Mouse (Mus musculus): ENCODE measurements around the gene Cmtm1. TPM values are rescaled to one million over a fixed set of nuclear protein-coding genes. Genes with fewer than 3 reads are reported as not detected.
"Not testable (repeated sequence)": the region's sequence is repeated elsewhere in the genome, so short reads cannot be mapped to it uniquely, and the experiment has no call there.

The Cmtm1 gene
- polyA plus RNA-seq, 1 experiment from 2014 or later: not detected

DNA sequence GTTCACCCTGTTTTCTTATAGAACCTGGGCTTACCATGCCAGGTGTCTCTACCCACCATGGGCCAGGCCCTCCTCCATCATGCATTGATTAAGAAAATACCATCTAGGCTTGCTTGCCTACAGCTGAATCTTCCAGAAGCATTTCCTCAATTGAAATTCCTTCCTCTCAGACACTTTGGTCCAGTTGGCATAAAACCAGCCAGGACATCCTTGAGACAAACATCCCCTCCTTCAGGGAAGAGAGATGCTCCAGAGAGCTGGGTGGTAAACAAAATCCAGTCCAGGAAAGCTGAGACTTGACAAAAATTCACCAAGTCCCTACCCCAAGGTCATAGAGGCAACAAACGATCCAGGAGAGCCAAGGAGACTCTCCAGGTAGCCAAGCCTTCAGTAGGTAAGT lies 24.3 kb upstream of the Cmtm1 start:
- Histone ChIP-seq H3K4me1 (replicated peaks; ENCODE audit: control insufficient read depth, insufficient read depth, low read length) (no peaks in the 10 kb centered on the region), H3K4me3 (ENCODE audit: low read depth, low read length) (no peak overlapping the region), H3K36me3 (ENCODE audit: control insufficient read depth, insufficient read depth, low read length) (no peaks in the 10 kb centered on the region), H3K4me2 (ENCODE audit: low read depth, low read length, severe bottlenecking) (no peak overlapping the region), H3K9me3 (ENCODE audit: control insufficient read depth, low read length) (no peaks in the 10 kb centered on the region), H3K27ac (ENCODE audit: low read depth, low read length) (no peak overlapping the region), H3K27me3 (ENCODE audit: control insufficient read depth, insufficient read depth, low read length) (no peaks in the 10 kb centered on the region), H3K9ac (ENCODE audit: low read length) (no peak overlapping the region)
- DNase-seq (ENCODE audit: low spot score): no peak
- no peak for ATAC-seq (replicated peaks; ENCODE audit: low FRiP score)
- 68% methylated on average over 1 of the region's 1 CpGs for WGBS

DNA sequence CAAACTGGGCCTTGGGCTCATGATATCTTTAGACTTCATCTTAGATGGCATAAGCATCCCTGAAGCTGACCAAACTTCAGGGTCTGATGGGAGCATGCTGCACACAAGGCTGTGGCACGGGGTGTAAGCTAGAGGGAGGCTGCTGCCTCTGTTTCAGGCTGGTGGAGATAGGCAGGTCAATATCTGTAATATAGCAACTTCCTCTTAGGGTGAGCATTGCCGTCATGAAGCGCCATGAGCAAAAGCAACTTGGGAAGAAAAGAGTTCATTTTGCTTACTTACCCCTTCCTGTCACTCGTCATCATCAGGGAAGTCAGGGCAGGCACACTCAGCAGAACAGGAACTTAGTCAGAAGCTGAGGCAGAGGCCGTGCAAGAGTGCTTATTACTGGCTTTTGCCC lies 23.8 kb upstream of the Cmtm1 start:
- H3K27ac ChIP-seq (ENCODE audit: low read depth, low read length): no peak overlapping the region
- 85% methylated on average over 5 of the region's 5 CpGs for WGBS
- no peak overlapping the region for H3K9ac ChIP-seq (ENCODE audit: low read length)
- DNase-seq (ENCODE audit: low spot score) (no peak), ATAC-seq (replicated peaks; ENCODE audit: low FRiP score) (no peak)
- H3K36me3 ChIP-seq (ENCODE audit: control insufficient read depth, insufficient read depth, low read length): no peaks in the 10 kb centered on the region
- no peak overlapping the region for H3K4me2 ChIP-seq (ENCODE audit: low read depth, low read length, severe bottlenecking)
- no peaks in the 10 kb centered on the region for H3K9me3 ChIP-seq (ENCODE audit: control insufficient read depth, low read length)
- no peaks in the 10 kb centered on the region for H3K27me3 ChIP-seq (ENCODE audit: control insufficient read depth, insufficient read depth, low read length)
- no peaks in the 10 kb centered on the region for H3K4me1 ChIP-seq (replicated peaks; ENCODE audit: control insufficient read depth, insufficient read depth, low read length)
- no peak overlapping the region for H3K4me3 ChIP-seq (ENCODE audit: low read depth, low read length)

DNA sequence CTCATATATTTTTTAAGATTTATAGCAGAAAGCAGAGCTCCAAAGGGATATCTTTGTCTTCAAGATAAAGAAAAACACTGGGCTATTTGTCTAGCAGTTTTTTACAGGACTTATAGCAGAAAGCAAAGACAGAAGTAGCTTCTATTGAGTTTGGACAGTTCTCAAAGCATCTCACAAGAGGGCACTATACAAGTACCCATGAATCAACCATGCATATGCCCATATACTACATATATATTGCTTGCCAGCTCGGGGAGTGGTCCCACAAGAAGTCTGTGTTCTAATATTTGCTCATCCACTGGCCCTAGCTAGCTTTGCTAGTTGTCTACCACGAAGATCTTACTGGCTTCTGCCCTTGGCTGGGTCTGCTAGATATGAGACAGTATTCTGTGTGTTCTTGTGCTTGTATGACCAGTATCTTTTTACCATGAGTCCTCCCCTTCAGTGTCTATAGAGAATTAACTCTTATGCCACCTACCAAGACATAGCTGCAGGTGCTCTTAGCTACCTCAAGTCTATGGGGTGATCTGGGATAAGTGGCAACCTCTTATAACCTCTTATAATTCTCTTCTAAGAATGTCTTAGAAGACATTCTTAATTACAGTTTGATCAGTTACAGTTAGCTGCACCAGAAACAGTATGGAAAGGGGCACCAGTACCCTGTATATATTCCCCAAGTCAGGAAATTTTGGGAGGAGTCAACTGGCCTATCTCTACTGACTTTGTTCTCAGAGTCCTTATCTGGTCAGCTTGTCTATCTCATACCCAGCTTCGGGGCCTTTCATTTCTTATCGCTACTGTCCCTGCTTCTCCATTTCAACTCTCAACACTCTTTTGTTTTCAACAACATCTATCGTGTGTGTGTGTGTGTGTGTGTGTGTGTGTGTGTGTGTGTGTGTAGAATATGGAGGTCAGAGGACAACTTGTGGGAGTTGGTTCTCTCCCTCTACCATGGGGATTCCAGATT lies 23.0 kb upstream of the Cmtm1 start:
- Histone ChIP-seq H3K4me2 (ENCODE audit: low read depth, low read length, severe bottlenecking) (no peak overlapping the region), H3K36me3 (ENCODE audit: control insufficient read depth, insufficient read depth, low read length) (no peaks in the 10 kb centered on the region), H3K4me3 (ENCODE audit: low read depth, low read length) (no peak overlapping the region), H3K4me1 (replicated peaks; ENCODE audit: control insufficient read depth, insufficient read depth, low read length) (no peaks in the 10 kb centered on the region), H3K9me3 (ENCODE audit: control insufficient read depth, low read length) (no peaks in the 10 kb centered on the region), H3K27ac (ENCODE audit: low read depth, low read length) (no peak overlapping the region), H3K9ac (ENCODE audit: low read length) (no peak overlapping the region), H3K27me3 (ENCODE audit: control insufficient read depth, insufficient read depth, low read length) (no peaks in the 10 kb centered on the region)
- DNase-seq (ENCODE audit: low spot score) (no peak), ATAC-seq (replicated peaks; ENCODE audit: low FRiP score) (no peak)
- 81% methylated on average over 5 of the region's 5 CpGs for WGBS

DNA sequence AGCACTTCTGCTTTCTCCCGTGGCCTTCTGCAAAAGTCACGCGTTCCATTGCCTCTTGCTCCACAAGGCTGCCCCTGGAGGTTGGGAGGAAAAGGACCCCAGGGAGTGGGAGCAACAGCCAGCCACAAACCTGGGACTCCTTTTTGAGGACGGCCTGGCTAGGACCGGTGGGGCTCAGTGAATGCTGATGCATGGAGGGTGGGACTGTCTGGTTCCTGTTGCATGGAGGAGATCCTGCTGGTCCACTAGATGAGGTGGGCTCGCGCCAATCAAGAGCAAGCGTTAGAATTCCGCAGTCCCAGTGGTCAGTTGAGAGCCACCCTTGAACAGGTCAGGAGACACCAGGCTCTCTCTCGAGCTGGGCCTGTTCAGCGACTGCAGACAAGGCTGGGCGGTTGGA lies 12.0 kb upstream of the Cmtm1 start, which contains the start of gene Cmtm2b:
Gene Cmtm2b, plus strand, starts transcription at position 301 of the 400 bp plus-strand sequence.
- not testable (repeated sequence) for H3K4me2 ChIP-seq (ENCODE audit: low read depth, low read length, severe bottlenecking); ATAC-seq (replicated peaks; ENCODE audit: low FRiP score); DNase-seq (ENCODE audit: low spot score); H3K27me3 ChIP-seq (ENCODE audit: control insufficient read depth, insufficient read depth, low read length); H3K9ac ChIP-seq (ENCODE audit: low read length); H3K9me3 ChIP-seq (ENCODE audit: control insufficient read depth, low read length); H3K4me1 ChIP-seq (replicated peaks; ENCODE audit: control insufficient read depth, insufficient read depth, low read length); H3K36me3 ChIP-seq (ENCODE audit: control insufficient read depth, insufficient read depth, low read length); H3K4me3 ChIP-seq (ENCODE audit: low read depth, low read length); H3K27ac ChIP-seq (ENCODE audit: low read depth, low read length)
- 90% methylated on average over 12 of the region's 12 CpGs for WGBS

DNA sequence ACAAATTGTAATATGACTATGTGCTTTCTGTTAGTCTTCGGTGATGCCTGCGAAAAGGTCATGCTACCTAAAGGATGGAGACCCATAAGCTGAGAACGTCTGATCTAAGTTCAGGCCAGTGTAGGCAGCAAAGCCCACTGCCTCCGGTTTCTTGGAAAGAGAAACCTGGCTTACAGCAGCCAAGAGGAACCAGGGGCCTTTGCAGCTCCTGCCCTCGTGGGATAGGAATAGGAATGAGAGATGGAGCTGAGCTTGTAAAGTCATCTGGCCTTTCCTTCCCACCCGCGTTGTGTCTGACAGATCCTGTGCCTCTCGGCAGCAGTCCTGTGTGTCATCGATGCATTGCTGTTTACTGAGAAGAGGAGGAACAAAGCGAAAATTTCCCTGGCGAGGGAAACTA lies 11.3 kb upstream of the Cmtm1 start, which contains the start of gene Gm11020:
Gene Gm11020, plus strand, starts transcription at position 301 of the 400 bp plus-strand sequence.
- not testable (repeated sequence) for H3K9me3 ChIP-seq (ENCODE audit: control insufficient read depth, low read length); H3K9ac ChIP-seq (ENCODE audit: low read length); ATAC-seq (replicated peaks; ENCODE audit: low FRiP score); H3K27ac ChIP-seq (ENCODE audit: low read depth, low read length); DNase-seq (ENCODE audit: low spot score); H3K27me3 ChIP-seq (ENCODE audit: control insufficient read depth, insufficient read depth, low read length); H3K4me2 ChIP-seq (ENCODE audit: low read depth, low read length, severe bottlenecking); H3K36me3 ChIP-seq (ENCODE audit: control insufficient read depth, insufficient read depth, low read length); H3K4me1 ChIP-seq (replicated peaks; ENCODE audit: control insufficient read depth, insufficient read depth, low read length); H3K4me3 ChIP-seq (ENCODE audit: low read depth, low read length)
- WGBS: 89% methylated on average over 9 of the region's 11 CpGs

DNA sequence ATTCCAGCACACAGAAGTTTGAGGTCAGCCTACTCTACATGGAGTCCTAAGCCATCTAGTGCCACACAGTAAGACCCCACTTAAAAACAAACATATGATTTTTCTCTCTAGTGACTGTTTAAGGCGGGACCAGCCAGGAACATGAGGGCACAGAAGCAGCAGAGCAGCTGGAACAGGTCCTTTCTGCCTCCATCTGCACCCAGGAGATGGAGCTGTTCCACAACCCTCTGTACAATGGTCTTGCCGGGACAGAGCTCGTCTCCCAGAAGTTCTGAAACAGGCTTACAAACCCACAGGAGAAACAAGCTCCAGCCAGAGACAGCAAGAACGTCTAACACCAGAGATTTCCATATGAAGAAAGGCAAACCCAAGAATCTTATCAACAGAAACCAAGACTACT lies 3.4 kb upstream of the Cmtm1 start:
- H3K27ac ChIP-seq (ENCODE audit: low read depth, low read length): no peak overlapping the region
- no peaks in the 10 kb centered on the region for H3K9me3 ChIP-seq (ENCODE audit: control insufficient read depth, low read length)
- no peak overlapping the region for H3K4me3 ChIP-seq (ENCODE audit: low read depth, low read length)
- H3K27me3 ChIP-seq (ENCODE audit: control insufficient read depth, insufficient read depth, low read length): no peaks in the 10 kb centered on the region
- WGBS: 75% methylated on average over 4 of the region's 4 CpGs
- DNase-seq (ENCODE audit: low spot score) (no peak), ATAC-seq (replicated peaks; ENCODE audit: low FRiP score) (no peak)
- H3K4me1 ChIP-seq (replicated peaks; ENCODE audit: control insufficient read depth, insufficient read depth, low read length): no peaks in the 10 kb centered on the region
- no peak overlapping the region for H3K4me2 ChIP-seq (ENCODE audit: low read depth, low read length, severe bottlenecking)
- no peaks in the 10 kb centered on the region for H3K36me3 ChIP-seq (ENCODE audit: control insufficient read depth, insufficient read depth, low read length)
- H3K9ac ChIP-seq (ENCODE audit: low read length): no peak overlapping the region

DNA sequence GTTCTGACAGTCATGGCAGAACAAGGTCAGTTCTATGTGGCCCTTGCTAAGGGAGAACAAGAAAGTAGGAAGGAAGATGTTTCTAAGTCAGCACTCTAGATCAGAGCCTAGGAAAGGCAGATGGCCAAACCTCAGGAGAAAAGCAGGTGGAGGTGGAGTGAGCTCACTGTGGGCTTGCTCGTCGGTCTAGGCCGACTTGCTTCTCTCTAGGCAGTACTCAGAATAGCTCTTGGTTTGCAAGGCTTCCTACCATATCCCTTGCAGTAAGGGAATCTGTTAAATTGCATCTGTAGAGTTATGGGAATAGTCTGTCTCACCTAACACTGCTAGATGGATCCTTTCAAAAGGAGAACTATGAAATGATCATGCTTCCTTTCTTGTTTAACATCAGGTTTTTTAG lies 2.1 kb upstream of the Cmtm1 start:
- not testable (repeated sequence) for H3K9me3 ChIP-seq (ENCODE audit: control insufficient read depth, low read length); ATAC-seq (replicated peaks; ENCODE audit: low FRiP score); H3K4me2 ChIP-seq (ENCODE audit: low read depth, low read length, severe bottlenecking); H3K4me1 ChIP-seq (replicated peaks; ENCODE audit: control insufficient read depth, insufficient read depth, low read length); H3K36me3 ChIP-seq (ENCODE audit: control insufficient read depth, insufficient read depth, low read length); H3K27ac ChIP-seq (ENCODE audit: low read depth, low read length); H3K9ac ChIP-seq (ENCODE audit: low read length); H3K4me3 ChIP-seq (ENCODE audit: low read depth, low read length); DNase-seq (ENCODE audit: low spot score); H3K27me3 ChIP-seq (ENCODE audit: control insufficient read depth, insufficient read depth, low read length)
- WGBS: 95% methylated on average over 3 of the region's 3 CpGs

DNA sequence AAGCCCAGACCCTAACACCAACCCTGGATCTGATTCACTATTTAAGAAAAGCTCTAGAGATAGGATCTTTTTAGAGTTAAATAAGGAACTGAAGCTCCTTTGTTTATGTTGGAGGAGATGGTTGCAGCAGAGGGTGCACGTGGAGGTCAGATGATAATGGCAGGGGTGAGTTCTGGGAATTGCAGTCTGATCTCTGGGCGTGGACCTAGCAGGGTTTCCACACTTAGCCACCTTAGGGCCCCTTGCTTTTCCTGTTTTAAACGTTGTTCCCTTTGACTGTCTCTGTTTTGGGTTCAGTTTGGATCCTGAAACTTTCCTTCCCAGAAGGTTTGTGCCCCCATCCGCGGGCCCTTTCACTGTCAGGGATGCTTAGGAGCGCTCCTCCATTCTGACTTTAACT lies 1.6 kb downstream of the Cmtm1 start:
- not testable (repeated sequence) for H3K36me3 ChIP-seq (ENCODE audit: control insufficient read depth, insufficient read depth, low read length)

DNA sequence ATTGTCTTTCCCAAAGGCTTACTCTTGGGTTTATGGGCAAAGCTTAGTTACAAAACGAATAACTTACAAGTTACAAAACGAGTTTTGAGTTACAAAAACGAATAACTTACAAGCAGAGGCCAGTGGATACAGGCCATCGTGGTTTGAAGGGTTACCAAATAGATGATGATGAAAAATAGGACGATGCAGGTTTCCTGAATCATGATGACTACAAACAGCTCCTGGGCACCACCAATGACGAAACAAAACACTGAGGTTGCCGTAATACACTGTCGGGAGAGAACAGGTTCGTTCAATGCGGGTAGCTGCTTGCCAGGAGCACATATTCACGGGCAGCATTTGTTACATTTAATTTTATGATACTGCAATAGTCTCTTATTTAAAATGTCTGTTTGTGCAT lies 5.0 kb downstream of the Cmtm1 start:
- no peak for ATAC-seq (replicated peaks; ENCODE audit: low FRiP score)
- Histone ChIP-seq H3K27me3 (ENCODE audit: control insufficient read depth, insufficient read depth, low read length) (no peaks in the 10 kb centered on the region), H3K4me1 (replicated peaks; ENCODE audit: control insufficient read depth, insufficient read depth, low read length) (no peaks in the 10 kb centered on the region), H3K4me3 (ENCODE audit: low read depth, low read length) (no peak overlapping the region), H3K27ac (ENCODE audit: low read depth, low read length) (no peak overlapping the region), H3K4me2 (ENCODE audit: low read depth, low read length, severe bottlenecking) (no peak overlapping the region), H3K9ac (ENCODE audit: low read length) (no peak overlapping the region), H3K9me3 (ENCODE audit: control insufficient read depth, low read length) (no peaks in the 10 kb centered on the region), H3K36me3 (ENCODE audit: control insufficient read depth, insufficient read depth, low read length) (no peaks in the 10 kb centered on the region)
- 86% methylated on average over 11 of the region's 11 CpGs for WGBS
- no peak for DNase-seq (ENCODE audit: low spot score)

More for the DNA sequence above, 1.6 kb downstream of the Cmtm1 start:
- not testable (repeated sequence) for DNase-seq (ENCODE audit: low spot score); H3K27ac ChIP-seq (ENCODE audit: low read depth, low read length); H3K4me2 ChIP-seq (ENCODE audit: low read depth, low read length, severe bottlenecking); H3K4me1 ChIP-seq (replicated peaks; ENCODE audit: control insufficient read depth, insufficient read depth, low read length); H3K9me3 ChIP-seq (ENCODE audit: control insufficient read depth, low read length); H3K27me3 ChIP-seq (ENCODE audit: control insufficient read depth, insufficient read depth, low read length); ATAC-seq (replicated peaks; ENCODE audit: low FRiP score); H3K4me3 ChIP-seq (ENCODE audit: low read depth, low read length); H3K9ac ChIP-seq (ENCODE audit: low read length)
- 76% methylated on average over 6 of the region's 6 CpGs for WGBS

Data from forebrain, embryonic 11.5 days (tissue).